Mouse (Mus musculus) gastrocnemius, postnatal 14 days (tissue): ENCODE results near the gene Stxbp4. TPM values are rescaled to one million over a fixed set of nuclear protein-coding genes. Genes with fewer than 3 reads are reported as not detected.

Experiments used
- DNase-seq: peaks from one replicate; pipeline ENCODE4 v3.0.0; 2021; ENCODE audit warnings: mixed read lengths
- intact Hi-C: fragments of 180-260 bp; cut with DNase I; formaldehyde crosslinking; loops from one replicate; pipeline ENCODE4 v1.15.1; 2025; ENCODE audit warnings: low total_unique reads
- total RNA-seq, 2 experiments: library from RNA; stranded (reverse); gene quantifications; 2 replicates each; pipeline ENCODE4 v1.2.3; 2021

Stxbp4 gene
- total RNA-seq, 2 experiments from 2014 or later: 13.2 to 23.0 TPM

DNA sequence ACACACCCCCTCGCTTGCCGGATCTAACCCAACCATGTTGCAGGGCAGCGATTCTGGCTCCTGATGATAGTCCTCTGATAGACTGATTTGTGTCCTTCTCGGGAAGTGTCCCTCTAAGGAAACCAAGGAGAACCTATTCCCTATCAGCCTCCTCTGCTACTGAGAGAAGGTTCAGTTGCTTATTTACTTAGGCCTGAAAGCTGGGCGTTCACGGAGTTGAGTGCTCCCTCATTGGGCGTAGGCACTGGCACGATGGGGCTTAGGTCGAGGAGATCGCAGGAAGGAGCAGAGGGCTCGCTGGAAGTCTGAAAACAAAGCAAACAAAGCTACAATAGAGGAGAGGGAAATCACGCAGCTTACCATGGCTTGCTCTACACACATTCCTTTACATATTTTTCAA, 19.6 kb upstream of the Stxbp4 start:
- intact Hi-C loops: no loop called here

DNA sequence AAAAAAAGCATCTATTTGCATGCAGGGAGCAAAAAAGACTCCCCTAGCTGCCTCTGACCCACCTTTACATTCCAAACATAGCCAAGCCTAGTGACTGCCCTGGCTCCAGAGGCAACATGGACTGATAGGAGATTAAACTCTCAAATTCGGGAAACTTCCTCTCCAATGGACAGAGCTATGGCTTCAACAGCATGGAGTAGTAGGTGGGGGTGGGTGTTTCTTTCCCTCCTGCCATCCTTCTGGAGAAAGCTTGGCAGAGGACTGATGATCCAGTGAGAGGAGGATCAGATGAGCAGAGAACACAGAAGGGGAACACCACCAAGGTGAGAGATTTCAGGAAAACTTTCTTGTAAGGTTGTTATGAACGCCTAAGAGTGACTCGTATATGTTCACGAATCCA, 14.7 kb upstream of the Stxbp4 start:
- intact Hi-C loops: no loop called here
- DNase-seq: no peak

More for the DNA sequence above, 19.6 kb upstream of the Stxbp4 start:
- no peak for DNase-seq

DNA sequence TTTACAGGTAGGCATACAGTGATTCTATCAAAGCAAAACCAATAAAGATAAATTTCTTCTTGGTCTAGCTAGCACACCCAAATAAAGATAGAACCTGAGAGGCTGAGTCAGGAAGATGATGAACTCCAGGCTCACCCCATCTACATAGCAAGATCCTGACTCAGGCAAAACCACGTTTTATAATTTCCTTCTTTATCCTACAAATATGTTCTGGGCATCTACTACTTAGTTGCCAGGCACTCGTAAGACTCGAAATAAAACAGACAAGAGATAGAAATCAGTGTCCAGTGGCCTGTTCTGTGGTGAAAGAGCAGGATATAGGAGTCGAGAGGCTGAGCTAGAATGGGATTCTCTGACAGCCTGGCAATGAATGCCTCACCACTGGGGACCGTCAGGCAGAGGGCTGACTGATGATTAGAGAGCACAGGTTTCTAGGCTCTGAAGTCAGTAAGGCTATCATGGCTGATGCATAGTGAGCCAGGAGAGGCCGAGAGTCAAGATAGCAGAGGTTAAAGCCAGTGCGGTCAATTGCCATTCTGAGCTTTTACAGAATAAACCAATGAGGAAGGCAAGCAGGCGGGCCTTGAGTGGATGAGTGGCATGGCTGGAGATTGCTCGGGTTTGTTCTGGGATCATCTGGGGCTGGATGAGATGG, 12.5 kb upstream of the Stxbp4 start:
- DNase-seq: no peak

DNA sequence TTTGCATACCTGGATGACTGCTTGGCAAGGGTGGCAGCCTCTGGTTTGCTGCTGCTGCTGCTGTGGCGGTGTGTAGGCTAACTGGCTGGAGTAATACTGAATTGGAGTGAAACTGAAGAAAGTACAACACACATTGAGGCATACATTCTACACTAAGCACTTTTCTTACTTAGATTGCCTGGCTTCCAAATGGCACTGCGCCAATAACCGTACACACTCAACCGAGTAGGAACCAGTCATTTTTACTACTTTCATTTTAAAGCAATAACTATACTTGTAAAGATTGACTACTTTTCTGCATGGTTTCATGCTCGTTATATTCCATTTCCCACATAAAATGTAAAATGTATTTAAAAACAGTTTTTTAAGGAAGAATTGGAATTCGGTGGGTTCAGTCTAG, 11.9 kb upstream of the Stxbp4 start:
- intact Hi-C loops: no loop called here
- no peak for DNase-seq

More for the DNA sequence above, 12.5 kb upstream of the Stxbp4 start:
- intact Hi-C loops: no loop called here

DNA sequence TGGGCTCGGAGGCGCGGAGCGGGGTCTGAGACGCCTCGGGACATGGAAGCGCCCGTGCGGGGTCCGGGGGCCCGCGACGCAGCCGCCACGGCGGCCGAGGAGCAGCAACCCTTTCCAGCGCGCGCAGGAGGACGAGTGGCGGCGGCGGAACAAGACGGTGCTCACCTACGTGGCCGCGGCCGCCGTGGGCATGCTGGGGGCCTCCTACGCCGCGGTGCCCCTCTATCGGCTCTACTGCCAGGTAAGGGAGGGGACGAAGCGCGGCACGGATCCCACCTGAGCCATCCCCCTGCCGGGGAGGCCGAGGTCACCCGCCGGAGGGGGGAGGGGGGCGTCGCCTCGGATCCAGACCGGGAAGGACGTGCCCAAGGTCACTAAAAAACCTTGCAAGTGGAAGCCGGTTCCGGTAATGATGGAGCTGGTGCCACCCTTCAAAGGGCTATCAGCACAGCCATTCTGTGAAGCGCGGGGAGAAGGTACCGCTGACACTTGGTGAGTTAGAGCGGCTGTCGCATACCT, 487 bp upstream of the Stxbp4 start:
- intact Hi-C loops: no loop called here
- no peak for DNase-seq

DNA sequence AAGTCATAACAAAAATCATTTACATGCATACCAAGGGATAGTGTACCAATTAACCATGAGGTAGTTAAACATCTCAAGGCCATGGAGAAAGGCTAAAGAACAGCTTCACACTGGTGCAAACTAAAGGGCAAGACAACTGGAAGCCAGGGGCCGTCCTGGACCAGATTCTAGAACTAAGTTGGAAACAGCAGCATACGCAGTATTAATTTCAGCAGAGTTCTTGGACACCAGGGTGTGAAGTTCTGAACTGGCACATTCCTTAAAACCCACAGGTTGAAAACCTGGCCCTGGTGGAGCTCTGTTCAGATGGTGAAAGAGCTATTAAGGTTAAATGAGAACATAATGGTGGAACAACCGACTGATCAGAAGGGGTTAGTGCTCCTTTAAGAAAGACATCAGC, 3.2 kb downstream of the Stxbp4 start:
- DNase-seq: peak; percentile 16
- intact Hi-C loops: no loop called here

DNA sequence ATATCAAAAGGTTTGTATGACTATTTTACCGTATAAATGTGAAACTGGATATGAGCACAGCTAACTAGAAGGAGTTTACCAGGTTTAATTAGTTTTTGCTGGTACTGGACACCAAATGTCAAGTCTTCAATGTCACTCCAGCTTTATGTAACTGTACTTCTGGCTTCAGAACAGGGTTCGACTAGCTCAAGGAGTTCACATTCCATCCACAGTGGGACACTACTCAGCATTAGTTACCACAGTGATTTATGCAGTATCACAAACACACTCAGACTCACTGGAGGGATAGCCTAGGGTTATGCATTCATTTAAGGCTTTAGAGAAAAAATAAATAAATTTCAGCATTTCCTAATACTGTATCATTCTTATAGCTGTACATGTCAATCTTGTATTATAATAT, 5.4 kb downstream of the Stxbp4 start:
- no peak for DNase-seq
- intact Hi-C loops: no loop called here

DNA sequence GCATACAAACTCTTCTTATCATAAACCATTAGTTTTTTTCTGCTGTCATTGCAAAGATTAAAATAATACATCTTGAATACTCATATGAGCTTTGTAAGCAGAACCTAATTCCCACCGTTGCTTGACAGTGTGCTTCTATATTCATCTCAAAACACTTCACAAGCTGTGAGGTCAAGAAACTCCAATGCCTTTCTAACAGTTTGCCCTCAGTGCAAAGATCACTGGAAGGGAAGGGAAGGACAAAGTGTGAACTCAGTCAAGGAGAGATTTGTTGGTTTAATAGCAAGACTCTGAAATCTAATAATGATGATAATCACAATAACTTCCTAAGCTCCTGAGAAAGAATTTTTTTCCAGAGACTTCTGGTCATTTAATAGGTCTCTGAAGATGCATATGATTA, 10.1 kb downstream of the Stxbp4 start:
- intact Hi-C loops: no loop called here

DNA sequence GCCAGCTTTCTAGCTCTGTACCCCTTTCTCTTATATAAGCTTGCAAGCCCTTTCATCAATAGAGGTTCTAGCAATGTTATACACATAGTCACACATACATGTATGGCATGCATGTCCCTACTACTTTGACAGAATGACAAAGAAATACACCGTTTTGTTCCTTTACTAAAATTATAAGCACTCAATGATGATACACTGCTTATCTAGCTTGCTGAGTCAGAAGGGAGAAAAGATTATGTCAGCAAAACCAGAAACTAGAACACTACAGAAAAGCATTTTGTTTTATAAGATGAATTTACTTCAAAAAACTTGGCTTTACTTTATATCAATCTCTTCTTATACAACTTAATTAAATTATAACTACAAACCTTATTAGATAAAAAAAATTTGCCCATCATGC, 12.7 kb downstream of the Stxbp4 start:
- intact Hi-C loops: no loop called here
- DNase-seq: no peak

More for the DNA sequence above, 10.1 kb downstream of the Stxbp4 start:
- DNase-seq: no peak

DNA sequence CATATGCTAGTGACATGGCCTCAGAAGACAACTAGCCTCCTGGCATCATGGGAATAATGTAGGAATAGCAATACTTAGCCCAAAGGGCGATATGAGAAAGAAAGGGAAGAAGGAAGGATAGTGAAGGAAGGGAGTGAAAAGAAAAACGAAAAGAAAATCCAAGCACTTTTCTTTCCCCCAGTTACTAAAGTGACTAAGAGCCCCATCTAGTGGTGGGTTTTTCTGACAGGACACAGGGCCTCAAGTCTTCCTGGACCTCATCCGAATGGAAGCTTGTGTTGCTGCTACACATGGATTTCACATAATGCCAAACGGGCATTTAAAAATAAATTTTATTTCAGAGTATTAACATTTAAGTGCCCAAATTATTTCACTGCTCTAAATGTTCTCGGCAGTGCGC, 14.4 kb downstream of the Stxbp4 start:
- intact Hi-C loops: no loop called here
- DNase-seq: peak; percentile 15

DNA sequence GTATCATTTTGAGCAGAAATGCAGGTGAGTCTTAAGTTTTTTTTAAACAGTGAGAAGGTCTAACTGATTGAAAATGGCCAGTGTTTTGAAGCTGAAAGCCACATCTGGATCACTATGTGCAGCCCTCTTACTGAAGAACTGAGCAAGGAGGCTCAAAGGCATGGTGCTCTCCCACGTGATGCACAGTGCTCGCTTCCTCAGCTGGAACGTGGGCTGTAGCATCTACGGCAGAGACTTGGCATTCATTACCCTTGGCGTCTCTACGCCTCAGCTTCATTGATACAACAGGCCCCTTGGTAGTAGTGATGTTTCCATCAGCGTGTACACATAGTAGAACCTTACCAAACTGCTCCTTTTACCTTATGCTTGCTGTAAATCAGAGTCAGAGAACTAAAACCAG, 15.4 kb downstream of the Stxbp4 start:
- DNase-seq: no peak
- intact Hi-C loops: no loop called here

DNA sequence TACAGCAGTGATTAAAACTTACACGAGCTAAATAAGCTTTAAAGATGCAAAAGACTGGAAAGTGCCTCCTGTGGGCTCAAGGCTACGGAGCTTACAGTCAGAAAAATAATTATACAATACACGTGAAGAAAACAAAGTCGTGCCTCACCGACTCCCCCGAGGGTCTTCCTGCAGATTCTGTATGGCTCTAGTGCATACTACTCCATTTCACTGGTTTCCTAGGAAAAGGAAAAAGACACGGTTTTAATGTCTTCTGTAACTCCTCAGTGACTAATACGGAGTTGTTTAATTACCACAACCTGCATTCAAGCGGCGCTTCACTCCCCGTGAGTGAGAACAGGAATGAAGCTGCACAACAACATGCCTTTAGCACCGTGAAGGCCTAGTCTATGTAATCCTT, 15.8 kb downstream of the Stxbp4 start:
- no peak for DNase-seq
- intact Hi-C loops: no loop called here

DNA sequence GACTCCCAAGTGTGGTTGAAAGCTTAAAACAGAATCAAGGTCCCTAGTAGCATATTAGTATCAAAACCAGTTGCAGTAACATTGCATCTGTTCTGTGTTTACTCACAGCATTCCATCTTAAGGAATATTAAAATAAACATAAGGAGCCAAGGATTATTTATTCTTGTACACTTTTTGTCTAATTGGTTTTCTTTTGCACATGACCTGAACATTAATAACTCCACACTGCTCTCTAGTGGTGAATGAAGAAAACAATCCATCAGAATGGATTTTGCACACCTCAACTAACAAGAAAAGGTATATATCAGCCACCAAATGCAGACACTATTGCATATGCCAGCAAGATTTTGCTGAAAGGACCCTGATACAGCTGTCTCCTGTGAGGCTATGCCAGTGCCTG, 21.5 kb downstream of the Stxbp4 start:
- no peak for DNase-seq
- intact Hi-C loops: loop anchor here (5.0 kb wide), 2 partner anchors 299 to 429 kb away; partner anchors contain the start of gene Gm45716

DNA sequence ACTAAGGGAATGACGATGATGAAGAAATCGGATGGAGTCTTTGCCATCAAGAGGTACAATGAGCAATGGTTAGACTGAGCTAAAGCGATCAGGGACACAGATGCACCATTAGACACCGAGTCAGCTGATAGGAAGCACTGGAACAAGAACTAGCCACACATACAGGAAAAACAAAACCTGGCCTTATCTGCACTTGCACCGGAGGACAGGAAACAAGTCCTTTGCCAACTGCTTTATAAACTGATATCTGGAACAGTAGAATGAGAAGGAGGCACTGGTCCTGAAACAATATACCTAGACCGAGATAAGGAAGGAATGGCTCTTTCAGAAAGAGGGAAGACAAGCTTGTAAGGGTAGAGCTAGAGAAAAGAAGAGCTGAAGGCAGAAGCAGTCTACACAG, 23.1 kb downstream of the Stxbp4 start:
- no peak for DNase-seq
- intact Hi-C loops: loop anchor here (5.0 kb wide), 2 partner anchors 297 to 427 kb away; partner anchors contain the start of gene Gm45716

DNA sequence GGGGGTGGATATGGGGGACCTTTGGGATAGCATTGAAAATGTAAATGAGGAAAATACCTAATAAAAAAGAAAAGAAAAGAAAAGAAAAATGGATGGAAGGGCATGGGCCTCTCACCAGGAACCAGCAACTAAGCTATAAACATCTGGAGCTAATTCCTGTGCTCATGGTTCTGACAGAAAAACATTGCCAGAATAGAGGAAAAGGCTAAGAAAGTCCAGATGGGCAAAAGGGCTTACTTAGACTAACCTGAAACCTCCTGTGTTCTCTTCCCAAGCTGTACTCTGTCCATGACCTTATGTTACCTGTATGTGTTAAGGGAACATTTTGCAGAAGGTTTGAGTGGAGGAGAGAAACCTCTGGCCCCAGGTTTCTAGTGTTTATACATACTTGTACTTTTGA, 25.8 kb downstream of the Stxbp4 start:
- no peak for DNase-seq
- intact Hi-C loops: no loop called here

DNA sequence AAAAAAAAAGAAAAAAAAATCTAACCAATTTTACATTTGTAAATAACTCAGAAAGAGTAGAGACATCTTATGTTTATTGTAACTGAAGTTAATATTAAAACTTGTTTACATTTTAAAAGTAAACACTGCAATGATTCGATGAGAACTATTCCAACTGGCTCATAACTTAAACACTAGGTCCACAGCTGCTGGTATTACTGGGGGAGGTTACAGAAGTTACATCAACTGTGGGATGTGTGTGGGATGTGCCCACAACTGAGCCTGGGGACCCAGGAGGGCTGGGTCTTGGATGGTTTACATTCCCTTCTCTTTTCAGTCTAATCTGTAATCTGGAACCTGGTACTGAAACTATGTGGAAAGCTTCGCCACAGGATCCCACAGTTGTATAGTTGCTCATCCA, 34.8 kb downstream of the Stxbp4 start:
- intact Hi-C loops: no loop called here
- no peak for DNase-seq

DNA sequence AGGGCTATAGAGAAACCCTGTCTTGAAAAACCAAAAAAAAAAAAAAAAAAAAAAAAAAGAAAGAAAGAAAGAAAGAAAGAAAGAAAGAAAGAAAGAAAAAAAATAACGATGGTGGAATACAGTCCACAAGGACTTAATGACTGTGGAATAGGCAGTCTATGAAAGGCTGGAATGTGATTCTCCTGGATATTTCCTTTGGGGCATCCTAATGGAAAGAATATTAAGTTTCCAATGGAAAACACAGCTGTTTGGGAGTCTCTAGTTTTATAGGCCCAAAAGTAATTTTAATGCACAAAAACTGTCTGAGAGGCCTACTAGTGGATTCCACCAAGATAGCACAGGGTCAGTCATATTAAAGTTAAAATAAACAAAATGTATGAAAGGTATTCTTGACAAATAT, 42.1 kb downstream of the Stxbp4 start:
- no peak for DNase-seq
- intact Hi-C loops: no loop called here

DNA sequence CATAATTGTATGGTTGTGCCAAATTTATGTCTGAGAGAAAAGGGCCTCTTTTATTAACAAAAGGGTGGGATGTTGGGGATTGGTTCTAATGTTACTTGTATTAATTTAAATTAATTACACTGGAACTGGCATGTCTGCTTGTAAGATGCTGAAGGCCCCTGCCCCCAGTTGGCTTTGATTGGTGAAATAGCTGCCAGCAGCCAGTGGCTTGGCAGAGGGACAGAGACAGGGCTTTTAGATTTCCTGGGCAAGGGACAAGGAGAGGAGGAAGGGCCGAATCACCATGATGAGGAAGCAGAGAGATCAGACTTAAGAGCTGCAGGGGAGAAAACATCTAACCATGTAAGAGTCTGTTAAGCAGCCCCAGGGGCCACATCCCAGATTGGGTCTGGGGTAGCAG, 46.9 kb downstream of the Stxbp4 start:
- DNase-seq: no peak
- intact Hi-C loops: no loop called here

DNA sequence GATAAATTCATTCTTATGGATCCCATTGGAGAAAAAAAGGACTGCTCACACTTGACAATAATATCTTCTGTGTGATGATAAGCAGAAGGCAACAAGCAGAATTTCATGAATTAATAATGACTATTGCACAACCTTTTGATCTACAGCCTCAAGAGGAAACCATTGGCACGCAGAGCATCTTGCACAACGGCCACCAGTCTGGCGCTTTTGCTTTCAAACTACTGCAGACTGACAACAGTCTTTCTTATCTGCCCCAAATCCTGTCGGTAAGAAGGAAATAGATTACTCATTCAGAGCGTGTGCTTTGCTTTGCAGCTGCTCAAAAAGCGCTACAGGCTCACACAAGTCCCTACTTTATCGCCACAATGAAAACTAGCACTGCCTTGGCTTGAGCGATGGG, 51.7 kb downstream of the Stxbp4 start:
- no peak for DNase-seq
- intact Hi-C loops: no loop called here

DNA sequence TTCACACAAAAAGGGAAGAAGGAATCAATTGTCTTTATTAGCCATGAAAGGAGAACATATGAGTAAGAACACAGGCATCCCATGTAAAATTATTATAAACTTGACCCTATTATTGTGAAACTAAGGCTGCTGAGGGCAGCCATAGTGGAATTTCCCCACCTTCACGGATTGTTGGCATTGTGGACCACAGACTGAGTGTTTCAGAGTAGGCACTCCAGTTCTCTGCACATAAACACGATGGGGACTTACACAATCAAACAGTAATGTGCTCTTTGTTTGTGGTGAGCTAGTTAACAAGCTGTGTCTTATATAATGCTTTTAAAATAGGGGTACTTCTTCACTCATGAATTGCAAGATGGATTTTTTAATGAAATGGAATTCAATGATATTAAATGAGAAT, 52.1 kb downstream of the Stxbp4 start:
- intact Hi-C loops: no loop called here
- DNase-seq: no peak

DNA sequence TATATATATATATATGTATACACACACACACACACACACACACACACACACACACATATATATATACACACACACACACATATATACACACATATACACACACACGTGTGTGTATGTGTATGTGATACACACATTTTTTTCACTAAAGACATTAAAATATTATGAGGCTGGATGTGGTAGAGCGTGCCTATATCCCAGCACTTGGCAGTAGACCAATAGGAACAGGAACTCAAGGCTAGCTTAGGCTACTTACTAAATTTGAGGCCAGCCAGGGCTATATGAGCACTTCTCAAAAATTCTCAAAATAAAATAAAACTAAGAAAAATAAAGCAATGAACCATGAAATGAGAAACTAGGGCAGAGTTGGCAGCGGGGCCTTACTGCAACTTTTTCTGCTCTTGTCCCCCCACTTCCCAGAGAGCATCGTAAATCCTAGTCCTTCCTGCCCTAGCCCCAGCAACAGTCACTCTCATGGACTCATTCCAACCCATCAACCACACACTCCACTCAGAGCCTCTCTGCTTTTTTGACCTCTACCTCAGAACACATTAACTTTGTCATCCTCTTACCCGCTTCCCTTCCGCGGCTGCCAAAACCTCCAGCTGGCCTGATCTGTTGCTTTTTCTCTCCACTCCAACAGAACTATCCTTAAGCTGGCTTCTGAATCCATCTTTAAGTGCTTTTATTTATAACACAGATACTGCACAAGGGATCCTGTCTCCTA, 60.7 kb downstream of the Stxbp4 start:
- peak; percentile 18 for DNase-seq
- intact Hi-C loops: no loop called here
